Mouse (Mus musculus): ENCODE data around the gene Col5a2.
"Not testable (repeated sequence)": the region's sequence is repeated elsewhere in the genome, so short reads cannot be mapped to it uniquely, and the experiment has no call there.

Col5a2 gene

GRCm38 (mm10) chr1:45429145-45429544 lies 73.9 kb downstream of the Col5a2 start:
- not testable (repeated sequence) for DNase-seq (ENCODE audit: low read depth, low spot score)

GRCm38 (mm10) chr1:45423915-45424314 lies 79.2 kb downstream of the Col5a2 start:
- DNase-seq (ENCODE audit: low read depth, low spot score): no peak

- DNase-seq (ENCODE audit: low read depth, low spot score): no peak
Observed at GRCm38 (mm10) chr1:45420554-45420953, 82.5 kb downstream of the Col5a2 start.

GRCm38 (mm10) chr1:45419858-45420257 lies 83.2 kb downstream of the Col5a2 start:
- no peak for DNase-seq (ENCODE audit: low read depth, low spot score)

GRCm38 (mm10) chr1:45381866-45382265 lies 121.2 kb downstream of the Col5a2 start:
- no peak for DNase-seq (ENCODE audit: low read depth, low spot score)

- DNase-seq (ENCODE audit: low read depth, low spot score): no peak
Observed at GRCm38 (mm10) chr1:45379992-45380690, 122.9 kb downstream of the Col5a2 start.

GRCm38 (mm10) chr1:45365427-45365826 lies 137.7 kb downstream of the Col5a2 start:
- no peak for DNase-seq (ENCODE audit: low read depth, low spot score)

GRCm38 (mm10) chr1:45363274-45363673 lies 139.8 kb downstream of the Col5a2 start:
- DNase-seq (ENCODE audit: low read depth, low spot score): no peak

- DNase-seq (ENCODE audit: low read depth, low spot score): no peak
Observed at GRCm38 (mm10) chr1:45359673-45360072, 143.4 kb downstream of the Col5a2 start.

GRCm38 (mm10) chr1:45359147-45359546 lies 143.9 kb downstream of the Col5a2 start:
- no peak for DNase-seq (ENCODE audit: low read depth, low spot score)

GRCm38 (mm10) chr1:45358020-45358419 lies 145.1 kb downstream of the Col5a2 start:
- peak; percentile 53 for DNase-seq (ENCODE audit: low read depth, low spot score)

- no peak for DNase-seq (ENCODE audit: low read depth, low spot score)
Observed at GRCm38 (mm10) chr1:45355944-45356343, 147.1 kb downstream of the Col5a2 start.

- no peak for DNase-seq (ENCODE audit: low read depth, low spot score)
Observed at GRCm38 (mm10) chr1:45329149-45329548, 173.9 kb downstream of the Col5a2 start.
